Mouse (Mus musculus): ENCODE data around the gene Sun5. TPM values are rescaled to one million over a fixed set of nuclear protein-coding genes. Genes with fewer than 3 reads are reported as not detected.
"Not testable (repeated sequence)": the region's sequence is repeated elsewhere in the genome, so short reads cannot be mapped to it uniquely, and the experiment has no call there.

Gene Sun5
- polyA plus RNA-seq, 1 experiment, result 0.38 TPM

GRCm38 (mm10) chr2:153809921-153810320 is 61.0 kb downstream of the Sun5 start:
- DNase-seq (ENCODE audit: low read depth), result no peak

GRCm38 (mm10) chr2:153808841-153809240 is 62.0 kb downstream of the Sun5 start:
- no peak for DNase-seq (ENCODE audit: low read depth)

DNA sequence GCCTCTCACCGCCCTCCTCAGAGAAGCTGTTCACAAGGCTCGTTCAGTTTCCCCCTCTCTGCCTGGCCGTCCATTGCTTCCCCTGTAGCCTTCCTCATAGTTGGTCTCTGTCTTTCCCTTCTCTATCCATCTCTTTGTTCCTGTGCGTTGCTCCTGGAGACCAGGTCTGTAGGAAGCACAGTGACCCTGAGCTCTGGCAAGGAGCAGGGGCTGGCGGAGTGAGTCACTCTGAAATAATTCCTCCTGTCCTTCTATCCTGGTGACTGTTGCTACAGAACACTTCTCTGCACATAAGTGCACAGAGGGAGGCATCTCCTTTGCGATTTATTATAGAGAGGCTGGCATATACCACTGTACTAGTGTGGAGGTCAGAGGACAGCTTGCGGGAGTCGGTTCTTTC is 62.7 kb downstream of the Sun5 start:
- DNase-seq (ENCODE audit: low read depth), result no peak

- not testable (repeated sequence) for DNase-seq (ENCODE audit: low read depth)
Measured at GRCm38 (mm10) chr2:153807464-153807863, 63.4 kb downstream of the Sun5 start.

Other genes with a start within 250 kb of the Sun5 start
- 17.0 and 19.3 TPM in 2 replicates for gene Commd7, start 238.3 kb downstream of the Sun5 start, polyA plus RNA-seq (2012; rRNA removed)
- gene Dnmt3b, start 221.6 kb downstream of the Sun5 start, polyA plus RNA-seq (2012; rRNA removed), result 1.9 and 2.2 TPM in 2 replicates
- gene Dnmt3c, start 174.4 kb downstream of the Sun5 start, polyA plus RNA-seq (2012; rRNA removed), result not detected in 2 replicates
- gene Mapre1, start 129.8 kb downstream of the Sun5 start, polyA plus RNA-seq (2012; rRNA removed), result 13.4 and 14.1 TPM in 2 replicates
- 1.7 and 3.9 TPM in 2 replicates for gene Efcab8, start 91.2 kb downstream of the Sun5 start, polyA plus RNA-seq (2012; rRNA removed)
- gene Bpifb2, start 4.0 kb upstream of the Sun5 start, polyA plus RNA-seq (2012; rRNA removed), result 0.05 TPM in 1 of 2 replicates, not detected in the other
- gene Bpifb6, start 29.3 kb upstream of the Sun5 start, polyA plus RNA-seq (2012; rRNA removed), result 0.11 and 2.4 TPM in 2 replicates
- 0.05 TPM in 1 of 2 replicates, not detected in the other for gene Bpifb3, start 47.1 kb upstream of the Sun5 start, polyA plus RNA-seq (2012; rRNA removed)
- not detected in 2 replicates for gene Bpifb4, start 67.1 kb upstream of the Sun5 start, polyA plus RNA-seq (2012; rRNA removed)
- not detected in 2 replicates for gene Bpifa6, start 103.9 kb upstream of the Sun5 start, polyA plus RNA-seq (2012; rRNA removed)
- not detected in 2 replicates for gene Bpifa2, start 137.2 kb upstream of the Sun5 start, polyA plus RNA-seq (2012; rRNA removed)

Data from gonadal fat pad, adult 2 months (tissue).